Mouse (Mus musculus): ENCODE measurements around the gene Ptprj.

DNA sequence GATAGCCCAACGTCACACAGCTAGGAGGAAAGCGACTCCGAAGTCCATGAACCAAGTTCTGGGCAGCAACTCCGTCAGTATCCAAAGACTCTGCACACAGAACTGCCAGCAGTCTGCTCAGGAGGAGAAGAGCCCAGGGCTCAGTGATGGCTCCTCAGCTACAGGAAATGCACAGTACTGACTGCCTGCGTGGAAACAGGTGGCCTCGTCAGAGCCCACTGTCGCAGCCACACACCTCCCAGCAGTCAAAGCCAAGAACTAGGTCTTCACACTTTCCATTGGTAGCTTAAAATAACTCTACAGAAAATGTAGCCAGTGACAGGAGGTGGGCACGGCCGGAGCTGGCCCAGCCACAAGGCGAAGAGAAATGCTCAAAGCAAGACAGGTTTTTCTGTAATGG, 10.2 kb downstream of the Ptprj start:
- no peak for TF ChIP-seq CTCF (IDR thresholded peaks at IDR 0.05; ENCODE audit: low read depth, low read length)
- TF ChIP-seq POLR2A (IDR thresholded peaks at IDR 0.05; ENCODE audit: borderline replicate concordance, low read depth, low read length): no peak
